Mouse (Mus musculus): ENCODE results near the gene Chil1. TPM values are rescaled to one million over a fixed set of nuclear protein-coding genes. Genes with fewer than 3 reads are reported as not detected.

Gene Chil1
- 0.77 and 0.96 TPM in 2 replicates for polyA plus RNA-seq (2015; fragmentation: Nextera tagmentation; extraction: Ambion mirVana)

DNA sequence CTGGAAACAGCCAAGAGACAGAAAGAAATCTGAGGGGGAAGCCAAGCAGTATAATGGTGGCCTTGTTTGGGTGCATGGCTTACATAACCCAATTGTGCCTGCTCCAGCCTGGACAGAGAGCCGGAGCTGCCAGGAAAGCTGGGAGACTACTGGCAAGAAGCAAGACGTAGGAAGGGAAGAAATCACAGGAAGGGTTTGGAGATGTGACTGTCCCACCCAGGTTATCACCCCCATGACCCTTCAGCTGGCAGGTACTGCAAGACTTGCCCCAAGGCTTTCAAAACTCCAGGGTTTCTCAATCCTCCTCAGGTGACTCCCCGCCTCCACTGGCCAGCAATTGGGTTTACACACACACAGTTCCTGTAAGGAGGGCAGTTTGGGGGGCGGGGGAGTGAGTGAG lies at the start of gene Chil1:
TSS of gene Chil1 (plus strand) at position 152 of the 400 bp plus-strand sequence.
- Histone ChIP-seq H3K9ac (no peak within 1 kb of the TSS), H3K27me3 (no peaks in the 10 kb centered on the region), H3K36me3 (no peaks in the 10 kb centered on the region), H3K4me3 (no peak within 1 kb of the TSS), H3K4me1 (replicated peaks) (no peaks in the 10 kb centered on the region), H3K27ac (no peak within 1 kb of the TSS), H3K4me2 (no peak within 1 kb of the TSS), H3K9me3 (replicated peaks) (no peaks in the 10 kb centered on the region)
- no peak for ATAC-seq (replicated peaks; ENCODE audit: insufficient number of reproducible peaks, insufficient read depth, low FRiP score, low read depth)
- WGBS, result 65% methylated on average over 4 of the region's 4 CpGs

DNA sequence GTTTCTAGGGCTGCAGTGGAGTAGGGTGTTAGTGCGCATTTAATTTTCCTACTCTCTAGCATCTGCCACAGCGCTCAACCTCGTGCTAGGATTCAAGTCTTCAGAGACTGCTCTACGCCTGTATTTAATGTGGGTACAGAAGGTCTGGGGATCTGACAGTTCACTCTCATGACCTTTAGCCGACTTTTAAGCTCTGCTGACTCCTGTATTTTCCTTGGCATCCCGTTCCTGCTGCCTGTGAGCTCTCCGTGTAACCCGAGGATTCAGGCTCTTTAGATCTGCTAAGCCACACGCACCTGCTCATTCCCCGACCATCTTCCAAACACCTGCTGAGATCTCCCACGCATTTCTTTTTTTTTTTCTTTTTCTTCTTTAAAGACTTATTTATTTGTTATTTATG lies 48.7 kb upstream of the Chil1 start:
- H3K9me3 ChIP-seq (replicated peaks), result no peaks in the 10 kb centered on the region
- H3K4me3 ChIP-seq, result no peak overlapping the region
- 59% methylated on average over 11 of the region's 11 CpGs for WGBS
- ATAC-seq (replicated peaks; ENCODE audit: insufficient number of reproducible peaks, insufficient read depth, low FRiP score, low read depth), result no peak
- no peaks in the 10 kb centered on the region for H3K4me1 ChIP-seq (replicated peaks)
- H3K27ac ChIP-seq, result no peak overlapping the region
- no peaks in the 10 kb centered on the region for H3K27me3 ChIP-seq
- no peak overlapping the region for H3K9ac ChIP-seq
- no peaks in the 10 kb centered on the region for H3K36me3 ChIP-seq
- no peak overlapping the region for H3K4me2 ChIP-seq

DNA sequence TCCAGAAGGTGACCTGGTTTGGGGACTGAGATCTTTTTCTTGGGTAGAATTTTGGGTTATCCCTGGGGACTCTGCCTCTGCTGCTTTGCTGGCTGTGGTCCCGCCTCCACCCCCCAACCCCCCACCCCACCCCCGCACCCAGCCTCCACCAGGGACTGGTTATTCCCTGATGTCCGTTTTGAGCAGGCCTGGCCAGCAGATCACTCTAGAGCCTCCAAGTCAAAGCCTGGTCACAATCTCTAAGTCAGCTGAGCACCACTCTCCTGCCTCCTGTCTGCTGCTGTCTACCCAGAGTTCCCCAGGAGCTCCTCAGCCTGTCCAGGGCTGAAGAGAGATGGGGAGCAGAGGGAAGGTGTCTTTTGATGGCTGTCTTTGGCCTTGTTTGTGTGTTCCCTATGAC lies 45.6 kb upstream of the Chil1 start:
- Histone ChIP-seq H3K9me3 (replicated peaks) (no peaks in the 10 kb centered on the region), H3K4me3 (no peak overlapping the region), H3K4me2 (no peak overlapping the region), H3K9ac (no peak overlapping the region), H3K4me1 (replicated peaks) (no peaks in the 10 kb centered on the region), H3K27me3 (no peaks in the 10 kb centered on the region), H3K36me3 (no peaks in the 10 kb centered on the region), H3K27ac (no peak overlapping the region)
- no peak for ATAC-seq (replicated peaks; ENCODE audit: insufficient number of reproducible peaks, insufficient read depth, low FRiP score, low read depth)
- 46% methylated on average over 3 of the region's 3 CpGs for WGBS

DNA sequence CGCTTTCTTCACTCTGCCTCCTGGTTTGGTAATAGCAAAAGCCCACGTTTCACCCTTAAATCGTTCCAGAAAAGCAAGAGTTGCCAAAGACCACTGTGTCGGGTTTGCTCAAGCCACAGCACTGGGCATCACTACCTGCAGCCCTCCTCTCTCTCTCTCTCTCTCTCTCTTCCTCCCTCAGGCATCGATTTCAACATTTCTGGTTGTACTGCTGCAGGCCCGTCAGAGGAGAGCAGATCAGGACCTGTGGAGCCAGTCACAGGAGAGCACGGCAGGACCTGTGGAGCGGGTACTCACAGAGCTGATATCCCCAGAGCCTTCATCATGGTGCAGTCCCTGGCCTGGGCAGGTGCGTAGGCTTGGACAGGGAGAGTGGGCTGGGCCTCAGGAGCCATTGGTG lies 43.6 kb upstream of the Chil1 start:
- Histone ChIP-seq H3K36me3 (no peaks in the 10 kb centered on the region), H3K4me2 (no peak overlapping the region), H3K9ac (no peak overlapping the region), H3K9me3 (replicated peaks) (no peaks in the 10 kb centered on the region), H3K4me1 (replicated peaks) (no peaks in the 10 kb centered on the region), H3K27me3 (peaks cover 3% of the 10 kb centered on the region; the same call in 1 of the 2 replicates), H3K4me3 (no peak overlapping the region), H3K27ac (no peak overlapping the region)
- WGBS, result 77% methylated on average over 9 of the region's 9 CpGs
- ATAC-seq (replicated peaks; ENCODE audit: insufficient number of reproducible peaks, insufficient read depth, low FRiP score, low read depth), result no peak

DNA sequence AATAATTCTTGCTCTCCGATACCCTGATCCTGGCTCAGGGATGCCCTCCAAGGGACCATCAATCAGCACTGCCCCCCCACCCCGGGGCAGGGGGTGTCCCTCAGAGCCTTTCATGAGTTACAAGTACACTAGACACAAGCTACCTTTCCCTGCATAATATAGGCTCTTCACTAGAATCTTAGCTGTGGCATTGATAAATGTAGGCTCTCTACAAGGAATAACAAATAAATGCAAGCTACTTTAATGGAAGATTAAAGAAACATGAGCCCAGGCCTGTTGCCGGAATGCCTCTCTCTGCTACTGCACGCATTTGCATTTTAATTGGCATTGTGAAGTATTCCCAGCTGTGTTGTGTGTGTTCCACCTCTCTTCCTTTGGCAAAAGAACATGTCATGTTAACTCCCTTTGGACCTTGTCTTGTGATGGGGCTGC lies 39.6 kb upstream of the Chil1 start:
- no peak overlapping the region for H3K4me2 ChIP-seq
- ATAC-seq (replicated peaks; ENCODE audit: insufficient number of reproducible peaks, insufficient read depth, low FRiP score, low read depth), result no peak
- H3K4me1 ChIP-seq (replicated peaks), result no peaks in the 10 kb centered on the region
- no peaks in the 10 kb centered on the region for H3K9me3 ChIP-seq (replicated peaks)
- 77% methylated on average over 4 of the region's 4 CpGs for WGBS
- no peaks in the 10 kb centered on the region for H3K36me3 ChIP-seq
- no peak overlapping the region for H3K4me3 ChIP-seq
- peaks cover 7% of the 10 kb centered on the region; the same call in 1 of the 2 replicates for H3K27me3 ChIP-seq
- no peak overlapping the region for H3K9ac ChIP-seq
- no peak overlapping the region for H3K27ac ChIP-seq

DNA sequence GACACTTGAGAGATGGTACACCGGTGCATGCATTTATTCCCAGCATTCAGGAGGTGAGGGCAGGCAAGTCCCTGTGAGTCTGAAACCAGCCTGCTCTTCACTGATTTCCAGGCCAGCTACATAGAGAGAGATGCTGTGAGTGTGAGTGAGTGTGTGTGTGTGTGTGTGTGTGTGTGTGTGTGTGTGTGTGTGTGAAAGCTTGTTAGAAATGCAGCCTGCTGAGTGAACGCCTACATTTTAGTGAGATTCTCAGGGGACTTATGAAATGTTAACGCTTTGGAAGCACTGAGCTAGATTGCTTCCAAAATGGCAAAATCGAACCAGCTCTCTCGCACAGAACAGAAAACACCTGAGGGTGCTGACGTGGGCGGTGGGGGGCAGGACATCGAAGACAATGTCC lies 35.9 kb upstream of the Chil1 start:
- Histone ChIP-seq H3K9ac (no peak overlapping the region), H3K9me3 (replicated peaks) (no peaks in the 10 kb centered on the region), H3K27ac (no peak overlapping the region), H3K4me1 (replicated peaks) (0 out of 2 replicates have a peak, but pooled peaks cover 5% of the 10 kb centered on the region), H3K27me3 (peaks cover 7% of the 10 kb centered on the region; the same call in 1 of the 2 replicates), H3K4me3 (no peak overlapping the region), H3K36me3 (no peaks in the 10 kb centered on the region), H3K4me2 (no peak overlapping the region)
- 75% methylated on average over 8 of the region's 8 CpGs for WGBS
- ATAC-seq (replicated peaks; ENCODE audit: insufficient number of reproducible peaks, insufficient read depth, low FRiP score, low read depth), result no peak

DNA sequence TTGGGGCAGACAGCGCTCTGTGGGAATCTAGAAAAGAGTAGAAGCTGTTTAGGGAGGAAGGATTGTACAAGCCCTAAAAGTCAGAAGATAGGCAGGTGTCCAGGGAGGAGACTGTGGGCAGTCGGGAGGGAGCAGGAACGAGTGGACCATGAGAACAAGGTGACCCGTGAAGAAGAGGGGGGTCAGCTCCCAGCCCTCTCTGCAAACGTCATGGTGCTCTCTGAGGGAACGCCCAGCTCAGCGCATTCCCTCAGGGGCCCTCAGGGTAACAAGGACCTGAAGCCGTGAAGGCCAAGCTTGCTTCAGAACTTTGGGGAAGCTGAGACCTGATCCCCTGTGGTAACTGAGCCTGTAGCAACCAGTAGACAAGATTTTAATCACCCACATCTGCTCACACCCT lies 31.9 kb upstream of the Chil1 start:
- Histone ChIP-seq H3K4me1 (replicated peaks) (peaks cover 11% of the 10 kb centered on the region; the same call in 1 of the 2 replicates), H3K4me2 (no peak overlapping the region), H3K4me3 (no peak overlapping the region), H3K9ac (no peak overlapping the region), H3K27ac (no peak overlapping the region), H3K27me3 (0 out of 2 replicates have a peak, but pooled peaks cover 1% of the 10 kb centered on the region), H3K9me3 (replicated peaks) (no peaks in the 10 kb centered on the region), H3K36me3 (no peaks in the 10 kb centered on the region)
- 45% methylated on average over 8 of the region's 8 CpGs for WGBS
- ATAC-seq (replicated peaks; ENCODE audit: insufficient number of reproducible peaks, insufficient read depth, low FRiP score, low read depth), result no peak

DNA sequence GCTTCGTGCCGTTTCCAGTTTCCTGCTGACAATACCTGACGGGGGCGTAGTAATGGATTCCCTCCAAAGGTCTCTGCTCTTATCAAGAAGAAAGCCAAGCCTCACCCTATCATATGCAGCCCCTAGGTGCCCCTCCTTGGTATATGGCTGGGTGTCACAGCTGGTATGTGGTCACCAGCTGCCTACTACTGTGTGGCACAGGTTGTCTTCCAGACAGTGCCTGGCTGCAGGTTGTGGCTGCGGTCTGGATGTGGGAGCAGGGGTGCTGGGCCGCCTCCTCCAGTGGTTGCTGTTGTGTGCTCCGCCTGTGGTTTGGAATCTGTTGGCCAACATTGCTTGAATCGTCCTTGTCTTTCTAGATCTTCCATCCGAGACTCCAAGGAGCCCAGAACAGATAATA lies 31.2 kb upstream of the Chil1 start:
- Histone ChIP-seq H3K9me3 (replicated peaks) (no peaks in the 10 kb centered on the region), H3K36me3 (no peaks in the 10 kb centered on the region), H3K4me1 (replicated peaks) (peaks cover 11% of the 10 kb centered on the region; the same call in 1 of the 2 replicates), H3K9ac (no peak overlapping the region), H3K27me3 (no peaks in the 10 kb centered on the region), H3K4me3 (no peak overlapping the region), H3K4me2 (no peak overlapping the region), H3K27ac (no peak overlapping the region)
- ATAC-seq (replicated peaks; ENCODE audit: insufficient number of reproducible peaks, insufficient read depth, low FRiP score, low read depth), result no peak
- WGBS, result 90% methylated on average over 9 of the region's 9 CpGs

DNA sequence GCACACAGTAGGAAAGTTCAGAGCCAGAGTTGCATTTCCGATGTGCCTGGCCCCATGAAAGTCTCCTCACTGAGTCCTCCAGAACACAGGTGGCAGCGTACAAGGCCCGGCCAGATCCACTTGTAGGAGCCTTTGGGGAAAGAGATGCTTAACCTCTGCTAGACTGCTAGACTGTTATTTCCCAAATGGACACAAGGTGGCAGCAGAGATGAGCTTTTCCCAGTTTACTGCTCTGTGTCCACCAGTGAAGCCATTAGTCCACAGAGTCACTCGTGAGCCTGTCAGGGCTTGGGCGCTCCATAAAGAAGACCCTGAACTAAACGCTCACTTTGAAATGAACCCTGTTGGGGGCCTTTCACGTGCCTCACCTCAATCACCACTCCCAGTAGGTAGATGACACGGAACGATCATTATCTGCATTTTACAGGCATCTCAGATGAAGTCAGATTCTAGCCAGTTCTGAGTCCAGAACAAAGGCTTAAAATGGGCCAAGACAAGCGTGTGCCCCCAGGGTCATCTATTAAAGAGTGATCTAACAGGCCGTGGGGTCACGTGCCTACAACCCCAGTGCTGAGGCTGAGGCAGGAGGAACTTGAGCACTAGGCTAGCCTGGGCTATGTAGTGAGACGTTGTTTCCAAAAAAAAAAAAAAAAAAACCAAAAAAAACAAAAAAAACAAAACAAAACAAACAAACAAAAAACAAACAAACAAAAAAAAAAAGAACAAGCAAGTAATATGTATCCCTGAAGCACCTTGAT lies 30.1 kb upstream of the Chil1 start:
- H3K27me3 ChIP-seq, result no peaks in the 10 kb centered on the region
- peaks cover 11% of the 10 kb centered on the region; the same call in 1 of the 2 replicates for H3K4me1 ChIP-seq (replicated peaks)
- peak; percentile 63; the same call in 1 of the 2 replicates for ATAC-seq (replicated peaks; ENCODE audit: insufficient number of reproducible peaks, insufficient read depth, low FRiP score, low read depth)
- no peak overlapping the region for H3K27ac ChIP-seq
- H3K4me3 ChIP-seq, result no peak overlapping the region
- H3K9me3 ChIP-seq (replicated peaks), result no peaks in the 10 kb centered on the region
- WGBS, result 34% methylated on average over 13 of the region's 13 CpGs
- H3K9ac ChIP-seq, result no peak overlapping the region
- no peaks in the 10 kb centered on the region for H3K36me3 ChIP-seq
- H3K4me2 ChIP-seq, result no peak overlapping the region

DNA sequence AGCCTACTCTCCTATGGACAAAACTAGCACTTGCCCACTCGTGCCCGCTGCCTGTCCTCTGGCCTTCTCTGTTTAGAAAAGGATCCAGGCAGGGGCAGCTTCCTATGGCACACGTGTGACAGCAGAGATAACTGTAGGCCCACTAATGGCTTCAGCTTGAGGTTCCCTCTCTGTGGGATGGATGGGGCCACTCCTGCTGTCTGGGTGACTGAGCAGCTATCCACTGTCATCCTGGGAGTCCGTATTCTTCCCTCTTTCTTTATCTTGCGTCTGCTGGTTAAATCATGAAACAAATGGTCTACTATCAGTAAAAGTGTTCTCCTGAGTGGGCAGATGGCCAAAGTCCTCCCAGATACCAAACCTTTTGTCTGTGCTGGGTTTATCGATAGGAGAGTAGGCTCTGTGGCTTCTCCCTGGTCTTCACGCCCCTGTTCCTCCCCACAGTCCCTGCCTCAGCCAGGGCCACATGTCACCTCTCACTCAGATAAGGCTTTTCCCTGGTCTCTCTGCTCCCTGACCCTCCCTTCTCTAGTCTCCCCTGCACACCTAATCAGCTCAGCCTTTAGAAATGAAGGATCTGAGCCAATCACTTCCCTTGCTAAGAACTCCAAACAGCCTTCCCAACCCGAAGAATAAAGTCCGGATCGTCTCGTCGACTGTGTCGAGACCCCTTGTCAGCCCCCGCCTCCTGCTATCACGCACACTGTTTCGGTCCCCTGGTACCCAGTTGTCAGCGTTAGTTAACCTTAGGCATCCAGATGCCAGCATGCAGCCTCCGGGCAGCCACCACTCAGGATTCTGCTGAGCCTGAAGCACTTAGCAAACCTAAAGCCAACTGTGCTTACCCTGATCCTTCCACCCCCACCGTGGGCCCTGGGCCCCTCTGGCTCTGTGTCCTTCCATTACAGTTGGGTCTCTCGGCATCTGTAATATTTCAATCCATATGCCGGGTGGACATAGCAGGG lies 29.1 kb upstream of the Chil1 start:
- no peak for ATAC-seq (replicated peaks; ENCODE audit: insufficient number of reproducible peaks, insufficient read depth, low FRiP score, low read depth)
- H3K9me3 ChIP-seq (replicated peaks), result no peaks in the 10 kb centered on the region

DNA sequence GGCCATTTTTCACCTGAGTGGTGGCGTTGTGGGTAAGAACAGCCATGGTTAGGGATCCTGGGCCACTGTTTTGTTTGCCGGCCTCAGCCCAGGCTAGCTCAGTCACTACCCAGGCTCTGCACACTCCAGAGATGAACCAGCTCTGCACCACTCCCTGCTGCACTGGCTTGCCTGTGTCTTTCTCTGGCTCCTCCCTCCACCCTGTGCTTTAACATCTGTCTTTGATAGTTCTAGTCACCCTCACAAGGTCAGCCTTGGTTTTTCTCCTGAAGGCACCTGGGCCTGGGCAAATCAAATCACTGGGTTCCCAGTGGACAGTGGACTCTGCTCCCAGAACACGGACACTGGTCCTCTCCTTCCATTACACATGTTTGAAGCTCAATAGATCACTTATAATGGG lies 27.9 kb upstream of the Chil1 start:
- no peak overlapping the region for H3K4me2 ChIP-seq
- H3K9ac ChIP-seq, result no peak overlapping the region
- H3K36me3 ChIP-seq, result no peaks in the 10 kb centered on the region
- no peaks in the 10 kb centered on the region for H3K27me3 ChIP-seq
- H3K9me3 ChIP-seq (replicated peaks), result no peaks in the 10 kb centered on the region
- H3K27ac ChIP-seq, result no peak overlapping the region
- whole genome bisulfite sequencing, result 90% methylated on average over 3 of the region's 3 CpGs
- H3K4me1 ChIP-seq (replicated peaks), result peaks cover 11% of the 10 kb centered on the region; the same call in 1 of the 2 replicates
- no peak overlapping the region for H3K4me3 ChIP-seq
- no peak for ATAC-seq (replicated peaks; ENCODE audit: insufficient number of reproducible peaks, insufficient read depth, low FRiP score, low read depth)

More for the DNA sequence above, 29.1 kb upstream of the Chil1 start:
- no peak overlapping the region for H3K4me3 ChIP-seq
- no peaks in the 10 kb centered on the region for H3K36me3 ChIP-seq
- H3K4me1 ChIP-seq (replicated peaks), result peaks cover 11% of the 10 kb centered on the region; the same call in 1 of the 2 replicates
- H3K4me2 ChIP-seq, result no peak overlapping the region
- no peaks in the 10 kb centered on the region for H3K27me3 ChIP-seq
- WGBS, result 40% methylated on average over 21 of the region's 21 CpGs
- H3K9ac ChIP-seq, result no peak overlapping the region
- H3K27ac ChIP-seq, result no peak overlapping the region

Data from heart, embryonic 15.5 days (tissue).